Mouse (Mus musculus) G1E (cell line): Measurements from ENCODE around the gene Golt1a. TPM values are rescaled to one million over a fixed set of nuclear protein-coding genes. Genes with fewer than 3 reads are reported as not detected.

Experiments used
- ATAC-seq: 2 replicates; pipeline ENCODE4 v1.8.0; 2016; ENCODE audit warnings: mild to moderate bottlenecking; ENCODE audit not compliant: insufficient number of reproducible peaks, poor library complexity, low FRiP score, severe bottlenecking; ENCODE audit errors: extremely low read depth
- DNase-seq: peaks from one replicate; pipeline ENCODE4 v3.0.0; 2012; ENCODE audit warnings: low spot score
- H3K27me3 ChIP-seq: 2 replicates; pipeline ENCODE4 v1.6.1; 2012; ENCODE audit warnings: mild to moderate bottlenecking, low read length, inconsistent platforms; ENCODE audit not compliant: insufficient read depth
- H3K36me3 ChIP-seq: replicated peaks from 2 replicates; pipeline ENCODE3; 2012; ENCODE audit warnings: mild to moderate bottlenecking, inconsistent platforms
- H3K4me1 ChIP-seq: 2 replicates; pipeline ENCODE4 v1.6.1; 2012; ENCODE audit warnings: low read depth, low read length, inconsistent platforms, mixed read lengths; ENCODE audit not compliant: insufficient read depth
- H3K4me3 ChIP-seq: 2 replicates; pipeline ENCODE4 v1.5.1; 2012; ENCODE audit warnings: low read depth, mild to moderate bottlenecking, inconsistent platforms, low read length, moderate library complexity, mixed read lengths
- H3K9me3 ChIP-seq: replicated peaks from 2 replicates; pipeline ENCODE4 v1.6.1; 2012; ENCODE audit warnings: inconsistent platforms
- CTCF ChIP-seq: IDR thresholded peaks from 2 replicates; pipeline ENCODE4 v1.5.1; 2012; ENCODE audit warnings: low read depth, low read length, inconsistent platforms, mixed read lengths
- GATA1 ChIP-seq: IDR thresholded peaks from 2 replicates; pipeline ENCODE4 v1.6.1; 2012; ENCODE audit warnings: borderline replicate concordance, low read length, inconsistent platforms, mixed read lengths
- GATA2 ChIP-seq: IDR thresholded peaks from 2 replicates; pipeline ENCODE4 v1.6.1; 2012; ENCODE audit warnings: low read depth, low read length, inconsistent platforms, borderline replicate concordance
- POLR2AphosphoS5 ChIP-seq: IDR thresholded peaks from 2 replicates; pipeline ENCODE4 v1.6.1; 2012; ENCODE audit warnings: low read depth, low read length, inconsistent platforms; ENCODE audit not compliant: insufficient replicate concordance
- TAL1 ChIP-seq: conservative IDR thresholded peaks from 2 replicates; pipeline ENCODE4 v1.6.1; 2012; ENCODE audit warnings: low read depth, low read length, inconsistent platforms, mixed read lengths
- polyA plus RNA-seq: library from polyadenylated mRNA; stranded (reverse); fragments of >175 nt; gene quantifications from 2 replicates; pipeline ENCODE4 v1.2.3, GENCODE M21; 2012
- total RNA-seq, 2 experiments: library from RNA; stranded (forward) in 1 of 2; stranded (reverse) in 1 of 2; fragments of 200-1000 nt in 1 of 2; fragments of >200 nt in 1 of 2; fragmentation: Nextera tagmentation in 1 of 2; gene quantifications; 2 replicates each; pipeline ENCODE4 v1.2.3; 2014 to 2017

Gene Golt1a
- total and polyA plus RNA-seq, 3 experiments = not detected

- DNase-seq = no peak
- H3K4me1 ChIP-seq = no peaks in the 10 kb centered on the region
- no peaks in the 10 kb centered on the region for H3K36me3 ChIP-seq
- no peak for ATAC-seq
- no peaks in the 10 kb centered on the region for H3K9me3 ChIP-seq
- no peak overlapping the region for H3K4me3 ChIP-seq
- peaks cover 25% of the 10 kb centered on the region for H3K27me3 ChIP-seq
- TF ChIP-seq CTCF (no peak), TAL1 (no peak), GATA1 (no peak), POLR2AphosphoS5 (no peak), GATA2 (no peak)
These were observed 46.7 kb downstream of the Golt1a start for GRCm38 (mm10) chr1:133356330-133356729.

GRCm38 (mm10) chr1:133361006-133361405, 51.4 kb downstream of the Golt1a start:
- H3K27me3 ChIP-seq = peaks cover 20% of the 10 kb centered on the region; the same call in 1 of the 2 replicates
- H3K36me3 ChIP-seq = no peaks in the 10 kb centered on the region
- peaks cover 4% of the 10 kb centered on the region; the same call in 1 of the 2 replicates for H3K4me1 ChIP-seq
- ATAC-seq (no peak), DNase-seq (no peak)
- H3K4me3 ChIP-seq = no peak overlapping the region
- TF ChIP-seq GATA1 (no peak), CTCF (no peak), TAL1 (no peak), POLR2AphosphoS5 (no peak), GATA2 (no peak)
- H3K9me3 ChIP-seq = 0 out of 2 replicates have a peak, but pooled peaks cover 6% of the 10 kb centered on the region

- Histone ChIP-seq H3K4me1 (peaks cover 4% of the 10 kb centered on the region; the same call in 1 of the 2 replicates), H3K4me3 (no peak overlapping the region), H3K36me3 (no peaks in the 10 kb centered on the region), H3K9me3 (0 out of 2 replicates have a peak, but pooled peaks cover 6% of the 10 kb centered on the region), H3K27me3 (peaks cover 25% of the 10 kb centered on the region; the same call in 1 of the 2 replicates)
- no peak for ATAC-seq
- DNase-seq = no peak
- TF ChIP-seq POLR2AphosphoS5 (no peak), GATA1 (no peak), CTCF (no peak), GATA2 (no peak), TAL1 (no peak)
These were observed 52.5 kb downstream of the Golt1a start for GRCm38 (mm10) chr1:133362103-133362502.

- H3K27me3 ChIP-seq = peaks cover 28% of the 10 kb centered on the region; the same call in 1 of the 2 replicates
- 0 out of 2 replicates have a peak, but pooled peaks cover 6% of the 10 kb centered on the region for H3K9me3 ChIP-seq
- H3K4me1 ChIP-seq = peaks cover 4% of the 10 kb centered on the region; the same call in 1 of the 2 replicates
- ATAC-seq = no peak
- H3K36me3 ChIP-seq = no peaks in the 10 kb centered on the region
- TF ChIP-seq GATA1 = no peak
- no peak for TF ChIP-seq POLR2AphosphoS5
- no peak for TF ChIP-seq TAL1
- no peak for TF ChIP-seq GATA2
- no peak for TF ChIP-seq CTCF
- DNase-seq = no peak
- peak within 1 kb of the TSS; percentile 10; the same call in 1 of the 2 replicates for H3K4me3 ChIP-seq
These were observed 53.8 kb downstream of the Golt1a start, which contains the start of gene Etnk2 for GRCm38 (mm10) chr1:133363276-133364021. Gene Etnk2, plus strand, starts transcription at chr1:133363572.

- TF ChIP-seq GATA1 (no peak), CTCF (no peak), POLR2AphosphoS5 (no peak), GATA2 (no peak), TAL1 (no peak)
- no peak for ATAC-seq
- H3K4me3 ChIP-seq = no peak overlapping the region
- 0 out of 2 replicates have a peak, but pooled peaks cover 6% of the 10 kb centered on the region for H3K9me3 ChIP-seq
- H3K27me3 ChIP-seq = peaks cover 30% of the 10 kb centered on the region
- H3K4me1 ChIP-seq = peaks cover 4% of the 10 kb centered on the region; the same call in 1 of the 2 replicates
- H3K36me3 ChIP-seq = no peaks in the 10 kb centered on the region
- DNase-seq = no peak
These were observed 54.5 kb downstream of the Golt1a start for GRCm38 (mm10) chr1:133364022-133364630.

- no peaks in the 10 kb centered on the region for H3K36me3 ChIP-seq
- peaks cover 28% of the 10 kb centered on the region for H3K27me3 ChIP-seq
- TF ChIP-seq GATA1 (no peak), TAL1 (no peak), GATA2 (no peak)
- 0 out of 2 replicates have a peak, but pooled peaks cover 6% of the 10 kb centered on the region for H3K9me3 ChIP-seq
- H3K4me1 ChIP-seq = peaks cover 4% of the 10 kb centered on the region; the same call in 1 of the 2 replicates
- no peak overlapping the region for H3K4me3 ChIP-seq
- ATAC-seq (no peak), DNase-seq (no peak)
These were observed 55.3 kb downstream of the Golt1a start for GRCm38 (mm10) chr1:133364890-133365289.
